19 mouse cellular contexts compared by ENCODE assay signal in genomic region chr2:72322681-72323353, GRCm38 (mm10). TPM values are rescaled to one million over a fixed set of nuclear protein-coding genes. Genes with fewer than 3 reads are reported as not detected.
A peak's percentile ranks its signal among the peaks of the same experiment; 100 is the strongest.
DNase-seq lines count a peak whose midpoint lies in the region; ATAC-seq and TF ChIP-seq lines count a peak whose summit lies in the region.
"Had no signal": no experiment of that assay in that cellular context is flagged by ENCODE, and none has a peak within 500 bp of the region (broad histone marks: within the 10 kb centered on the region; RNA-seq: fewer than 3 reads in every experiment).

No protein-coding gene starts in this region.

- DNase-seq in gastrocnemius, adult 2 months = no peak
- DNase-seq in gastrocnemius, postnatal 14 days = no peak
- no peak for DNase-seq in liver, embryonic 13.5 days
- no peak for DNase-seq in liver, embryonic 11.5 days (ENCODE audit: low spot score)
- peak; percentile 89 for DNase-seq in 416B (ENCODE audit: low read depth)
- DNase-seq in ovary, adult 18-20 months (ENCODE audit: low spot score) = no peak
- DNase-seq: adrenal gland, postnatal 10 days; cerebellum, adult 11-12 months; cerebellum, postnatal 36 days; layer of hippocampus, postnatal 36 days; right cerebral cortex, postnatal 4 days; thymus, postnatal 4 days had no signal

- H3K9me3 ChIP-seq in liver, embryonic 13.5 days (replicated peaks) = no peaks in the 10 kb centered on the region
- no peaks in the 10 kb centered on the region for H3K9me3 ChIP-seq in liver, embryonic 11.5 days (ENCODE audit: control insufficient read depth, low read length)
- H3K9me3 ChIP-seq in megakaryocyte, embryonic 14.5 days = no peaks in the 10 kb centered on the region
- H3K9me3 ChIP-seq: embryonic facial prominence, embryonic 12.5 days; forebrain, embryonic 15.5 days; neural tube, embryonic 13.5 days had no signal

- peak overlapping the region; percentile 84 for H3K27ac ChIP-seq in gastrocnemius, adult 2 months
- no peak overlapping the region for H3K27ac ChIP-seq in liver, embryonic 13.5 days
- no peak overlapping the region for H3K27ac ChIP-seq in liver, embryonic 11.5 days (ENCODE audit: low read depth, low read length)
- H3K27ac ChIP-seq: embryonic facial prominence, embryonic 12.5 days; forebrain, embryonic 15.5 days; hindbrain, embryonic 14.5 days; neural tube, embryonic 13.5 days had no signal

- peaks cover 27% of the 10 kb centered on the region for H3K4me1 ChIP-seq in liver, embryonic 13.5 days (replicated peaks)
- peaks cover 13% of the 10 kb centered on the region for H3K4me1 ChIP-seq in liver, embryonic 11.5 days (replicated peaks; ENCODE audit: control insufficient read depth, insufficient read depth, low read length)
- H3K4me1 ChIP-seq in megakaryocyte, embryonic 14.5 days = peaks cover 68% of the 10 kb centered on the region

- H3K36me3 ChIP-seq in liver, embryonic 13.5 days = no peaks in the 10 kb centered on the region
- H3K36me3 ChIP-seq in liver, embryonic 11.5 days (ENCODE audit: control insufficient read depth, insufficient read depth, low read length) = no peaks in the 10 kb centered on the region
- H3K36me3 ChIP-seq in megakaryocyte, embryonic 14.5 days (replicated peaks; ENCODE audit: low read length) = peaks cover 22% of the 10 kb centered on the region
- H3K36me3 ChIP-seq: embryonic facial prominence, embryonic 12.5 days; forebrain, embryonic 15.5 days; neural tube, embryonic 13.5 days had no signal

- 48% methylated on average over 11 of the region's 11 CpGs for WGBS in liver, embryonic 13.5 days (ENCODE audit: insufficient replicate concordance)
- WGBS in liver, embryonic 11.5 days = 59% methylated on average over 11 of the region's 11 CpGs

- no peaks in the 10 kb centered on the region for H3K27me3 ChIP-seq in liver, embryonic 13.5 days
- H3K27me3 ChIP-seq in liver, embryonic 11.5 days (replicated peaks; ENCODE audit: control insufficient read depth, insufficient read depth, low read length) = no peaks in the 10 kb centered on the region
- no peaks in the 10 kb centered on the region for H3K27me3 ChIP-seq in megakaryocyte, embryonic 14.5 days (replicated peaks)
- H3K27me3 ChIP-seq: embryonic facial prominence, embryonic 12.5 days; forebrain, embryonic 15.5 days; neural tube, embryonic 13.5 days had no signal

- intact Hi-C loops in gastrocnemius, adult 2 months (cut with DNase I) = no loop called here
- intact Hi-C loops in gastrocnemius, postnatal 14 days (cut with DNase I; ENCODE audit: low total_unique reads) = no loop called here

- ATAC-seq in liver, embryonic 13.5 days (ENCODE audit: low read depth) = no peak
- ATAC-seq in liver, embryonic 11.5 days (replicated peaks; ENCODE audit: low FRiP score) = no peak
- no peak for ATAC-seq in megakaryocyte-erythroid progenitor cell, adult 5-6 weeks (replicated peaks; ENCODE audit: low FRiP score, low TSS enrichment, poor library complexity, severe bottlenecking)
- ATAC-seq: forebrain, embryonic 15.5 days; intestine, embryonic 16.5 days had no signal

- H3K4me3 ChIP-seq in gastrocnemius, adult 2 months = no peak overlapping the region
- no peak overlapping the region for H3K4me3 ChIP-seq in liver, embryonic 13.5 days (replicated peaks)
- H3K4me3 ChIP-seq in liver, embryonic 11.5 days (ENCODE audit: low read depth, low read length) = no peak overlapping the region
- H3K4me3 ChIP-seq in megakaryocyte, embryonic 14.5 days (replicated peaks) = peak overlapping the region; percentile 78
- H3K4me3 ChIP-seq: embryonic facial prominence, embryonic 12.5 days; forebrain, embryonic 15.5 days; neural tube, embryonic 13.5 days had no signal

- H3K9ac ChIP-seq in liver, embryonic 13.5 days = no peak overlapping the region
- no peak overlapping the region for H3K9ac ChIP-seq in liver, embryonic 11.5 days (ENCODE audit: low read depth, low read length)
- H3K9ac ChIP-seq: embryonic facial prominence, embryonic 12.5 days; forebrain, embryonic 15.5 days; hindbrain, embryonic 14.5 days; neural tube, embryonic 13.5 days had no signal

- no peak for TF ChIP-seq CTCF in gastrocnemius, adult 2 months (IDR thresholded peaks at IDR 0.05)

- H3K4me2 ChIP-seq in liver, embryonic 13.5 days = 0 out of 2 replicates have a peak overlapping the region, but pooled peaks have one; percentile 3
- H3K4me2 ChIP-seq in liver, embryonic 11.5 days = no peak overlapping the region; the same call in 1 of the 2 replicates
- H3K4me2 ChIP-seq: embryonic facial prominence, embryonic 12.5 days; forebrain, embryonic 15.5 days; hindbrain, embryonic 14.5 days; neural tube, embryonic 13.5 days had no signal

RNA-seq across cellular contexts. Expression of gene Map3k20, which starts 37.4 kb away (rescaled TPM):
- total RNA-seq in gastrocnemius, adult 2 months (2021) = 100 to 1,000 TPM; 338 to 407 TPM
- 100 to 1,000 TPM; 270 to 292 TPM for total RNA-seq in gastrocnemius, postnatal 14 days (2021)
- polyA plus RNA-seq in liver, embryonic 13.5 days (2015; fragmentation: Nextera tagmentation; extraction: Ambion mirVana) = 6.8 and 8.7 TPM in 2 replicates
- 12.2 and 17.2 TPM in 2 replicates for polyA plus RNA-seq in liver, embryonic 11.5 days (2014; fragmentation: Nextera tagmentation; extraction: Ambion mirVana)
- 2.8 TPM in 1 of 2 replicates, not detected in the other for polyA plus RNA-seq in megakaryocyte, embryonic 14.5 days (2012; ENCODE audit: insufficient read depth, low replicate concordance)
- 34.4 and 46.9 TPM in 2 replicates for total RNA-seq in megakaryocyte-erythroid progenitor cell, adult 5-6 weeks (2014; fragmentation: Nextera tagmentation)
- 30.5 and 34.1 TPM in 2 replicates for total RNA-seq in megakaryocyte-erythroid progenitor cell, adult 5-6 weeks (2017)

Comparison
In these comparisons a context has a peak if more than half of its experiments do, and no peak if none do; other contexts are left out.
1. RNA of gene Map3k20, which starts 37.4 kb away (total RNA-seq): 338 to 407 TPM in gastrocnemius, adult 2 months and 270 to 292 TPM in gastrocnemius, postnatal 14 days; 30.5 to 46.9 TPM in megakaryocyte-erythroid progenitor cell, adult 5-6 weeks; every median in the first group is over 4 times any median in the second.